Mouse (Mus musculus) kidney, embryonic 15.5 days (tissue): ENCODE data around the gene Kctd21. TPM values are rescaled to one million over a fixed set of nuclear protein-coding genes. Genes with fewer than 3 reads are reported as not detected.

ENCODE experiments used
- ATAC-seq: fragments of 200-750 bp; cut with Nextera tagmentation; replicated peaks from 2 replicates; pipeline ENCODE4 v1.8.0; 2017; ENCODE audit warnings: moderate TSS enrichment; ENCODE audit not compliant: low FRiP score
- H3K27ac ChIP-seq: fragments of 300-500 bp; sonication (generic); 2 replicates; pipeline ENCODE4 v1.5.1; 2015; ENCODE audit warnings: mild to moderate bottlenecking, inconsistent platforms
- H3K27me3 ChIP-seq: fragments of 300-500 bp; sonication (generic); 2 replicates; pipeline ENCODE4 v1.6.1; 2015; ENCODE audit warnings: inconsistent platforms
- H3K36me3 ChIP-seq: fragments of 300-500 bp; sonication (generic); 2 replicates; pipeline ENCODE4 v1.6.1; 2015; ENCODE audit warnings: inconsistent platforms
- H3K4me1 ChIP-seq: fragments of 300-500 bp; sonication (generic); 2 replicates; pipeline ENCODE4 v1.6.1; 2015; ENCODE audit warnings: inconsistent platforms
- H3K4me2 ChIP-seq: fragments of 300-500 bp; sonication (generic); 2 replicates; pipeline ENCODE4 v1.6.1; 2015; ENCODE audit warnings: moderate library complexity, mild to moderate bottlenecking, inconsistent platforms
- H3K4me3 ChIP-seq: fragments of 300-500 bp; sonication (generic); replicated peaks from 2 replicates; pipeline ENCODE4 v1.5.1; 2015; ENCODE audit warnings: mild to moderate bottlenecking, inconsistent platforms
- H3K9ac ChIP-seq: fragments of 300-500 bp; sonication (generic); 2 replicates; pipeline ENCODE4 v1.6.1; 2015; ENCODE audit warnings: mild to moderate bottlenecking, inconsistent platforms
- H3K9me3 ChIP-seq: fragments of 300-500 bp; sonication (generic); replicated peaks from 2 replicates; pipeline ENCODE4 v1.6.1; 2016; ENCODE audit warnings: inconsistent platforms
- WGBS: fragments of 180-500 bp; shearing (Covaris S2); methylation state at CpG from one replicate; pipeline ENCODE4 v1.1.7; 2015; ENCODE audit warnings: mixed read lengths; 5-methylcytosine and 5-hydroxymethylcytosine counted together
- polyA plus RNA-seq: library from polyadenylated mRNA; unstranded; fragments of >200 nt; fragmentation: Nextera tagmentation; extraction: Ambion mirVana; gene quantifications from 2 replicates; pipeline ENCODE4 v1.2.1, GENCODE M21; 2015

Gene Kctd21
- polyA plus RNA-seq, result 3.8 and 4.2 TPM in 2 replicates

- peak; percentile 99 for ATAC-seq
- H3K27me3 ChIP-seq, result peaks cover 4% of the 10 kb centered on the region
- peak within 1 kb of the TSS; percentile 46 for H3K27ac ChIP-seq
- 1% methylated on average over 68 of the region's 68 CpGs for WGBS
- peak within 1 kb of the TSS; percentile 83 for H3K4me2 ChIP-seq
- peak within 1 kb of the TSS; percentile 93 for H3K4me3 ChIP-seq
- H3K4me1 ChIP-seq, result peaks cover 28% of the 10 kb centered on the region
- H3K36me3 ChIP-seq, result no peaks in the 10 kb centered on the region
- H3K9me3 ChIP-seq, result no peaks in the 10 kb centered on the region
- H3K9ac ChIP-seq, result peak within 1 kb of the TSS; percentile 74
Measured at GRCm38 (mm10) chr7:97331726-97332666, at the start of gene Kctd21, which contains the start of gene Usp35. Gene Kctd21, plus strand, starts transcription at chr7:97332327. Gene Usp35, minus strand, starts transcription at chr7:97332020.

- H3K4me1 ChIP-seq, result no peaks in the 10 kb centered on the region
- no peak for ATAC-seq
- H3K4me3 ChIP-seq, result no peak overlapping the region
- peaks cover 33% of the 10 kb centered on the region for H3K36me3 ChIP-seq
- no peaks in the 10 kb centered on the region for H3K9me3 ChIP-seq
- no peak overlapping the region for H3K27ac ChIP-seq
- no peak overlapping the region for H3K9ac ChIP-seq
- WGBS, result 59% methylated on average over 2 of the region's 2 CpGs
- H3K27me3 ChIP-seq, result no peaks in the 10 kb centered on the region
- no peak overlapping the region for H3K4me2 ChIP-seq
Measured at GRCm38 (mm10) chr7:97296986-97297385, 35.1 kb upstream of the Kctd21 start.

- Histone ChIP-seq H3K4me3 (no peak overlapping the region), H3K4me1 (no peaks in the 10 kb centered on the region), H3K9me3 (no peaks in the 10 kb centered on the region), H3K36me3 (peaks cover 38% of the 10 kb centered on the region), H3K4me2 (no peak overlapping the region), H3K27me3 (no peaks in the 10 kb centered on the region), H3K9ac (no peak overlapping the region), H3K27ac (no peak overlapping the region)
- no peak for ATAC-seq
- 0% methylated on average over 2 of the region's 2 CpGs for WGBS
Measured at GRCm38 (mm10) chr7:97297466-97297865, 34.7 kb upstream of the Kctd21 start.

GRCm38 (mm10) chr7:97298279-97298678 lies 33.8 kb upstream of the Kctd21 start:
- Histone ChIP-seq H3K9ac (no peak overlapping the region), H3K9me3 (no peaks in the 10 kb centered on the region), H3K36me3 (peaks cover 46% of the 10 kb centered on the region), H3K4me1 (no peaks in the 10 kb centered on the region), H3K4me3 (no peak overlapping the region), H3K27me3 (no peaks in the 10 kb centered on the region), H3K27ac (no peak overlapping the region), H3K4me2 (no peak overlapping the region)
- 90% methylated on average over 2 of the region's 2 CpGs for WGBS
- no peak for ATAC-seq

GRCm38 (mm10) chr7:97298943-97299342 lies 33.2 kb upstream of the Kctd21 start:
- Histone ChIP-seq H3K9me3 (no peaks in the 10 kb centered on the region), H3K27ac (no peak overlapping the region), H3K9ac (no peak overlapping the region), H3K4me1 (no peaks in the 10 kb centered on the region), H3K4me3 (no peak overlapping the region), H3K36me3 (peaks cover 53% of the 10 kb centered on the region), H3K27me3 (no peaks in the 10 kb centered on the region), H3K4me2 (no peak overlapping the region)
- ATAC-seq, result no peak
- 84% methylated on average over 6 of the region's 6 CpGs for WGBS

- H3K9ac ChIP-seq, result no peak overlapping the region
- no peaks in the 10 kb centered on the region for H3K27me3 ChIP-seq
- H3K9me3 ChIP-seq, result no peaks in the 10 kb centered on the region
- H3K4me3 ChIP-seq, result no peak overlapping the region
- 95% methylated on average over 2 of the region's 2 CpGs for WGBS
- H3K27ac ChIP-seq, result no peak overlapping the region
- no peak for ATAC-seq
- peaks cover 73% of the 10 kb centered on the region for H3K36me3 ChIP-seq
- H3K4me1 ChIP-seq, result no peaks in the 10 kb centered on the region
- H3K4me2 ChIP-seq, result no peak overlapping the region
Measured at GRCm38 (mm10) chr7:97300914-97301313, 31.2 kb upstream of the Kctd21 start.

- WGBS, result 90% methylated on average over 8 of the region's 8 CpGs
- Histone ChIP-seq H3K4me3 (no peak overlapping the region), H3K9me3 (no peaks in the 10 kb centered on the region), H3K9ac (no peak overlapping the region), H3K4me2 (no peak overlapping the region), H3K36me3 (peaks cover 77% of the 10 kb centered on the region), H3K27ac (no peak overlapping the region), H3K4me1 (no peaks in the 10 kb centered on the region), H3K27me3 (no peaks in the 10 kb centered on the region)
- no peak for ATAC-seq
Measured at GRCm38 (mm10) chr7:97301321-97301720, 30.8 kb upstream of the Kctd21 start.

GRCm38 (mm10) chr7:97302261-97302660 lies 29.9 kb upstream of the Kctd21 start:
- ATAC-seq, result no peak
- WGBS, result 84% methylated on average over 4 of the region's 4 CpGs

GRCm38 (mm10) chr7:97302876-97303275 lies 29.3 kb upstream of the Kctd21 start:
- 86% methylated on average over 4 of the region's 4 CpGs for WGBS
- ATAC-seq, result no peak
- no peak overlapping the region for H3K27ac ChIP-seq
- H3K36me3 ChIP-seq, result peaks cover 91% of the 10 kb centered on the region
- no peaks in the 10 kb centered on the region for H3K4me1 ChIP-seq
- no peak overlapping the region for H3K4me2 ChIP-seq
- H3K9me3 ChIP-seq, result no peaks in the 10 kb centered on the region
- no peaks in the 10 kb centered on the region for H3K27me3 ChIP-seq
- H3K9ac ChIP-seq, result no peak overlapping the region
- H3K4me3 ChIP-seq, result no peak overlapping the region

More at GRCm38 (mm10) chr7:97302261-97302660, 29.9 kb upstream of the Kctd21 start:
- Histone ChIP-seq H3K4me1 (no peaks in the 10 kb centered on the region), H3K4me2 (no peak overlapping the region), H3K9me3 (no peaks in the 10 kb centered on the region), H3K9ac (no peak overlapping the region), H3K4me3 (no peak overlapping the region), H3K27ac (no peak overlapping the region), H3K36me3 (peaks cover 86% of the 10 kb centered on the region), H3K27me3 (no peaks in the 10 kb centered on the region)

GRCm38 (mm10) chr7:97303614-97304013 lies 28.5 kb upstream of the Kctd21 start:
- Histone ChIP-seq H3K36me3 (peaks cover 98% of the 10 kb centered on the region), H3K4me1 (no peaks in the 10 kb centered on the region), H3K4me2 (no peak overlapping the region), H3K27me3 (no peaks in the 10 kb centered on the region), H3K27ac (no peak overlapping the region), H3K9ac (no peak overlapping the region), H3K4me3 (no peak overlapping the region), H3K9me3 (no peaks in the 10 kb centered on the region)
- ATAC-seq, result no peak
- WGBS, result 78% methylated on average over 2 of the region's 2 CpGs

- Histone ChIP-seq H3K4me2 (no peak overlapping the region), H3K27ac (no peak overlapping the region), H3K4me1 (no peaks in the 10 kb centered on the region), H3K4me3 (no peak overlapping the region), H3K27me3 (no peaks in the 10 kb centered on the region), H3K9ac (no peak overlapping the region), H3K9me3 (no peaks in the 10 kb centered on the region), H3K36me3 (peaks cover 98% of the 10 kb centered on the region)
- ATAC-seq, result no peak
Measured at GRCm38 (mm10) chr7:97304471-97304870, 27.7 kb upstream of the Kctd21 start.

GRCm38 (mm10) chr7:97305206-97305605 lies 26.9 kb upstream of the Kctd21 start:
- H3K4me3 ChIP-seq, result no peak overlapping the region
- no peaks in the 10 kb centered on the region for H3K27me3 ChIP-seq
- peaks cover 99% of the 10 kb centered on the region for H3K36me3 ChIP-seq
- no peaks in the 10 kb centered on the region for H3K4me1 ChIP-seq
- WGBS, result 88% methylated on average over 4 of the region's 4 CpGs
- H3K9ac ChIP-seq, result no peak overlapping the region
- H3K9me3 ChIP-seq, result no peaks in the 10 kb centered on the region
- no peak for ATAC-seq
- H3K4me2 ChIP-seq, result no peak overlapping the region
- no peak overlapping the region for H3K27ac ChIP-seq
